11 mouse cellular contexts compared by ENCODE assay signal in genomic region chr17:8305801-8306200, GRCm38 (mm10). TPM values are rescaled to one million over a fixed set of nuclear protein-coding genes. Genes with fewer than 3 reads are reported as not detected.
A peak's percentile ranks its signal among the peaks of the same experiment; 100 is the strongest.
DNase-seq lines count a peak whose midpoint lies in the region; ATAC-seq and TF ChIP-seq lines count a peak whose summit lies in the region.
"Had no signal": no experiment of that assay in that cellular context is flagged by ENCODE, and none has a peak within 500 bp of the region (broad histone marks: within the 10 kb centered on the region; RNA-seq: fewer than 3 reads in every experiment).

No protein-coding gene starts in this region.

- no peaks in the 10 kb centered on the region for H3K36me3 ChIP-seq in intestine, postnatal 0 days (ENCODE audit: control insufficient read depth, insufficient read depth)
- H3K36me3 ChIP-seq in intestine, embryonic 16.5 days (ENCODE audit: control insufficient read depth, insufficient read depth, low read length) = no peaks in the 10 kb centered on the region
- H3K36me3 ChIP-seq in neural tube, embryonic 15.5 days = no peaks in the 10 kb centered on the region
- H3K36me3 ChIP-seq: neural tube, embryonic 12.5 days; stomach, embryonic 15.5 days had no signal

- H3K4me3 ChIP-seq in intestine, postnatal 0 days (ENCODE audit: low read depth, low read length) = no peak overlapping the region
- no peak overlapping the region for H3K4me3 ChIP-seq in intestine, embryonic 16.5 days (ENCODE audit: low read length)
- H3K4me3 ChIP-seq in neural tube, embryonic 15.5 days (replicated peaks) = no peak overlapping the region
- H3K4me3 ChIP-seq: neural tube, embryonic 12.5 days; stomach, embryonic 15.5 days had no signal

- no peaks in the 10 kb centered on the region for H3K9me3 ChIP-seq in intestine, postnatal 0 days (ENCODE audit: control insufficient read depth)
- H3K9me3 ChIP-seq in intestine, embryonic 16.5 days (ENCODE audit: control insufficient read depth, low read length) = no peaks in the 10 kb centered on the region
- H3K9me3 ChIP-seq in neural tube, embryonic 15.5 days (replicated peaks) = no peaks in the 10 kb centered on the region
- H3K9me3 ChIP-seq: neural tube, embryonic 12.5 days; stomach, embryonic 15.5 days had no signal

- WGBS in intestine, postnatal 0 days = 30% methylated on average over 3 of the region's 3 CpGs
- 36% methylated on average over 3 of the region's 3 CpGs for WGBS in intestine, embryonic 16.5 days
- WGBS in neural tube, embryonic 15.5 days = 26% methylated on average over 3 of the region's 3 CpGs

- TF ChIP-seq CTCF in intestine, postnatal 0 days (IDR thresholded peaks at IDR 0.05; ENCODE audit: low read depth) = peak; percentile 58

- H3K9ac ChIP-seq in intestine, postnatal 0 days (ENCODE audit: low read depth, low read length) = no peak overlapping the region
- H3K9ac ChIP-seq in intestine, embryonic 16.5 days (ENCODE audit: low read depth, low read length) = no peak overlapping the region
- no peak overlapping the region for H3K9ac ChIP-seq in neural tube, embryonic 15.5 days (replicated peaks)
- H3K9ac ChIP-seq: neural tube, embryonic 12.5 days; stomach, embryonic 15.5 days had no signal

- H3K4me2 ChIP-seq in intestine, postnatal 0 days (replicated peaks; ENCODE audit: low read depth) = no peak overlapping the region
- H3K4me2 ChIP-seq in intestine, embryonic 16.5 days (ENCODE audit: low read depth, low read length) = no peak overlapping the region
- no peak overlapping the region for H3K4me2 ChIP-seq in neural tube, embryonic 15.5 days
- H3K4me2 ChIP-seq: neural tube, embryonic 12.5 days; stomach, embryonic 15.5 days had no signal

- H3K4me1 ChIP-seq in intestine, postnatal 0 days (replicated peaks; ENCODE audit: control insufficient read depth, insufficient read depth, low read length) = no peaks in the 10 kb centered on the region
- no peaks in the 10 kb centered on the region for H3K4me1 ChIP-seq in intestine, embryonic 16.5 days (ENCODE audit: control insufficient read depth, insufficient read depth, low read length)
- peaks cover 3% of the 10 kb centered on the region; the same call in 1 of the 2 replicates for H3K4me1 ChIP-seq in neural tube, embryonic 15.5 days
- H3K4me1 ChIP-seq: neural tube, embryonic 12.5 days; stomach, embryonic 15.5 days had no signal

- DNase-seq in right cerebral cortex, adult 18-20 months = peak; percentile 25
- no peak for DNase-seq in right cerebral cortex, adult 2 months (ENCODE audit: low spot score in 2 of 2)
- peak; percentile 16 for DNase-seq in adrenal gland, postnatal 25 days
- no peak for DNase-seq in thymus, postnatal 4 days
- DNase-seq in gastrocnemius, adult 8-10 months (ENCODE audit: low spot score in 2 of 2) = no peak

- no peak for ATAC-seq in intestine, postnatal 0 days
- ATAC-seq in intestine, embryonic 16.5 days = no peak
- no peak for ATAC-seq in neural tube, embryonic 15.5 days (ENCODE audit: low FRiP score)
- ATAC-seq: hindbrain, embryonic 16.5 days had no signal

- H3K27me3 ChIP-seq in intestine, postnatal 0 days (replicated peaks; ENCODE audit: control insufficient read depth, insufficient read depth, low read length) = no peaks in the 10 kb centered on the region
- H3K27me3 ChIP-seq in intestine, embryonic 16.5 days (replicated peaks; ENCODE audit: control insufficient read depth, insufficient read depth, low read length) = no peaks in the 10 kb centered on the region
- H3K27me3 ChIP-seq in neural tube, embryonic 15.5 days (replicated peaks) = 0 out of 2 replicates have a peak, but pooled peaks cover 6% of the 10 kb centered on the region
- H3K27me3 ChIP-seq: neural tube, embryonic 12.5 days; stomach, embryonic 15.5 days had no signal

- H3K27ac ChIP-seq in intestine, postnatal 0 days (ENCODE audit: low read depth, low read length) = no peak overlapping the region
- no peak overlapping the region for H3K27ac ChIP-seq in intestine, embryonic 16.5 days (ENCODE audit: low read length)
- H3K27ac ChIP-seq in neural tube, embryonic 15.5 days (replicated peaks) = no peak overlapping the region
- H3K27ac ChIP-seq: neural tube, embryonic 12.5 days; stomach, embryonic 15.5 days had no signal

RNA-seq across cellular contexts. Expression of gene Sft2d1, which starts 5.1 kb away (rescaled TPM):
- polyA plus RNA-seq in intestine, postnatal 0 days (2015; fragmentation: Nextera tagmentation; extraction: Ambion mirVana) = 126 and 135 TPM in 2 replicates
- 91.7 and 92.5 TPM in 2 replicates for polyA plus RNA-seq in intestine, embryonic 16.5 days (2015; fragmentation: Nextera tagmentation; extraction: Ambion mirVana)
- total RNA-seq in adrenal gland, postnatal 25 days (2021) = 50.8 and 67.0 TPM in 2 replicates
- 1 to 10 TPM; 7.1 to 8.1 (median 7.7) TPM for total RNA-seq in gastrocnemius, adult 8-10 months (2022)
- 161 and 176 TPM in 2 replicates for polyA plus RNA-seq in neural tube, embryonic 15.5 days (2015; fragmentation: Nextera tagmentation; extraction: Ambion mirVana)

RNA-seq across cellular contexts. Expression of gene Mpc1, which starts 23.1 kb away (rescaled TPM):
- 294 and 297 TPM in 2 replicates for polyA plus RNA-seq in intestine, postnatal 0 days (2015; fragmentation: Nextera tagmentation; extraction: Ambion mirVana)
- polyA plus RNA-seq in intestine, embryonic 16.5 days (2015; fragmentation: Nextera tagmentation; extraction: Ambion mirVana) = 223 and 235 TPM in 2 replicates
- total RNA-seq in adrenal gland, postnatal 25 days (2021) = 262 and 318 TPM in 2 replicates
- total RNA-seq in gastrocnemius, adult 8-10 months (2022) = 100 to 1,000 TPM; 425 to 485 (median 461) TPM
- 382 and 460 TPM in 2 replicates for polyA plus RNA-seq in neural tube, embryonic 15.5 days (2015; fragmentation: Nextera tagmentation; extraction: Ambion mirVana)

RNA-seq across cellular contexts. Expression of gene Prr18, which starts 31.5 kb away (rescaled TPM):
- polyA plus RNA-seq in intestine, postnatal 0 days (2015; fragmentation: Nextera tagmentation; extraction: Ambion mirVana) = 0.35 and 0.39 TPM in 2 replicates
- 0.17 and 0.20 TPM in 2 replicates for polyA plus RNA-seq in intestine, embryonic 16.5 days (2015; fragmentation: Nextera tagmentation; extraction: Ambion mirVana)
- total RNA-seq in adrenal gland, postnatal 25 days (2021) = 0.43 and 0.95 TPM in 2 replicates
- total RNA-seq in gastrocnemius, adult 8-10 months (2022) = under 1 TPM in 3 of 4 experiments, not detected in 1; 0.08 to 0.46 (median 0.10) TPM
- 13.8 and 18.4 TPM in 2 replicates for polyA plus RNA-seq in neural tube, embryonic 15.5 days (2015; fragmentation: Nextera tagmentation; extraction: Ambion mirVana)

RNA-seq across cellular contexts. Expression of gene T2, which starts 50.0 kb away (rescaled TPM):
- 0.10 TPM in 1 of 2 replicates, not detected in the other for polyA plus RNA-seq in intestine, postnatal 0 days (2015; fragmentation: Nextera tagmentation; extraction: Ambion mirVana)
- polyA plus RNA-seq in intestine, embryonic 16.5 days (2015; fragmentation: Nextera tagmentation; extraction: Ambion mirVana) = 0.22 and 0.24 TPM in 2 replicates
- not detected in 2 replicates for total RNA-seq in adrenal gland, postnatal 25 days (2021)
- total RNA-seq in gastrocnemius, adult 8-10 months (2022) = not detected
- 0.65 and 0.79 TPM in 2 replicates for polyA plus RNA-seq in neural tube, embryonic 15.5 days (2015; fragmentation: Nextera tagmentation; extraction: Ambion mirVana)

Comparison
In these comparisons a context has a peak if more than half of its experiments do, and no peak if none do; other contexts are left out.
1. DNase-seq: peak in right cerebral cortex, adult 18-20 months (single experiment) and adrenal gland, postnatal 25 days (single experiment); none in right cerebral cortex, adult 2 months (0 of 2), thymus, postnatal 4 days (single experiment) and gastrocnemius, adult 8-10 months (0 of 2).
2. RNA of gene Prr18, which starts 31.5 kb away (polyA plus RNA-seq): 13.8 to 18.4 TPM in neural tube, embryonic 15.5 days; 0.35 to 0.39 TPM in intestine, postnatal 0 days and 0.17 to 0.20 TPM in intestine, embryonic 16.5 days; every median in the first group is over 10 times any median in the second.